In the genomic region with DNA sequence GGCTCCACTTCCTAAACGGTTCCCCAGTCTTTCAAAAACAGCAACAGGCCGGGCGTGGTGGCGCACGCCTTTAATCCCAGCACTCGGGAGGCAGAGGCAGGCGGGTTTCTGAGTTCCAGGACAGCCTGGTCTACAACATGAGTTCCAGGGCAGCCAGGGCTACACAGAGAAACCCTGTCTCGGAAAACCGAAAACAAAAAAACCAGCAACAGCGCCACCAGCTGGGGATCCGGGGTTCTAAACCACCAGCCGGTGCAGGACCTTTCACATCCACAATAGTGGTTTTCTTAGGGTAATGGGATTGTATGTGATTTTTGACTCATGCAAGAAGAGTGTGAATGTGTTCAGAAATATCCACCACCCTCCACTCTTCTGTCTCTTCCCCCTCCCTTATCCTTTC, we compare ENCODE assay signal across 29 mouse cellular contexts. TPM values are rescaled to one million over a fixed set of nuclear protein-coding genes. Genes with fewer than 3 reads are reported as not detected.
"Had no signal": no experiment of that assay in that cellular context is flagged by ENCODE, and none has a peak within 500 bp of the region (broad histone marks: within the 10 kb centered on the region; RNA-seq: fewer than 3 reads in every experiment).

No protein-coding gene starts in this region.

- H3K9ac ChIP-seq: heart, embryonic 12.5 days; hindbrain, embryonic 13.5 days; hindbrain, embryonic 15.5 days; limb, embryonic 12.5 days; liver, embryonic 13.5 days; liver, embryonic 15.5 days; liver, postnatal 0 days had no signal

- H3K27me3 ChIP-seq: hindbrain, embryonic 15.5 days had no signal

- DNase-seq: gastrocnemius, postnatal 14 days; gastrocnemius, postnatal 36 days; heart, adult 11 months; heart, postnatal 10 days; kidney, adult 11 months; kidney, adult 2 months; kidney, postnatal 10 days; kidney, postnatal 25 days; kidney, postnatal 4 days; layer of hippocampus, adult 9-11 months; liver; liver, embryonic 13.5 days; liver, postnatal 0 days had no signal

- H3K9me3 ChIP-seq: heart, embryonic 10.5 days; heart, embryonic 12.5 days; hindbrain, embryonic 13.5 days; hindbrain, embryonic 15.5 days; limb, embryonic 10.5 days; limb, embryonic 12.5 days; liver, embryonic 13.5 days; liver, embryonic 15.5 days had no signal

- H3K27ac ChIP-seq: heart, embryonic 10.5 days; hindbrain, embryonic 13.5 days; hindbrain, embryonic 15.5 days; hindbrain, postnatal 0 days; limb, embryonic 10.5 days; limb, embryonic 12.5 days; liver, embryonic 13.5 days; liver, embryonic 15.5 days had no signal

- H3K36me3 ChIP-seq: heart, embryonic 10.5 days; heart, embryonic 12.5 days; hindbrain, embryonic 13.5 days; hindbrain, embryonic 15.5 days; limb, embryonic 10.5 days; limb, embryonic 12.5 days; liver, embryonic 13.5 days; liver, embryonic 15.5 days had no signal

- H3K4me3 ChIP-seq: heart, embryonic 10.5 days; heart, embryonic 12.5 days; hindbrain, embryonic 13.5 days; hindbrain, embryonic 15.5 days; limb, embryonic 10.5 days; limb, embryonic 12.5 days; liver, embryonic 13.5 days; liver, embryonic 15.5 days had no signal

- H3K4me2 ChIP-seq: heart, embryonic 12.5 days; hindbrain, embryonic 13.5 days; hindbrain, embryonic 15.5 days; limb, embryonic 12.5 days; liver, embryonic 11.5 days; liver, embryonic 13.5 days; liver, embryonic 15.5 days had no signal

- ATAC-seq: hindbrain, postnatal 0 days; intestine, embryonic 16.5 days; liver, postnatal 0 days had no signal

RNA-seq across cellular contexts. Expression of gene Glt1d1, which starts 4.8 kb away (rescaled TPM):
- total RNA-seq: gastrocnemius, adult 18-20 months; gastrocnemius, adult 8-10 months; gastrocnemius, postnatal 14 days; gastrocnemius, postnatal 36 days; heart, adult 8-10 months; heart, postnatal 10 days; heart, postnatal 25 days had no signal
- polyA plus RNA-seq: heart, embryonic 12.5 days; heart, embryonic 14.5 days; heart, embryonic 16.5 days had no signal
